Mouse (Mus musculus): ENCODE measurements around the gene Gm1673.
"Not testable (repeated sequence)": the region's sequence is repeated elsewhere in the genome, so short reads cannot be mapped to it uniquely, and the experiment has no call there.

Gene Gm1673

DNA sequence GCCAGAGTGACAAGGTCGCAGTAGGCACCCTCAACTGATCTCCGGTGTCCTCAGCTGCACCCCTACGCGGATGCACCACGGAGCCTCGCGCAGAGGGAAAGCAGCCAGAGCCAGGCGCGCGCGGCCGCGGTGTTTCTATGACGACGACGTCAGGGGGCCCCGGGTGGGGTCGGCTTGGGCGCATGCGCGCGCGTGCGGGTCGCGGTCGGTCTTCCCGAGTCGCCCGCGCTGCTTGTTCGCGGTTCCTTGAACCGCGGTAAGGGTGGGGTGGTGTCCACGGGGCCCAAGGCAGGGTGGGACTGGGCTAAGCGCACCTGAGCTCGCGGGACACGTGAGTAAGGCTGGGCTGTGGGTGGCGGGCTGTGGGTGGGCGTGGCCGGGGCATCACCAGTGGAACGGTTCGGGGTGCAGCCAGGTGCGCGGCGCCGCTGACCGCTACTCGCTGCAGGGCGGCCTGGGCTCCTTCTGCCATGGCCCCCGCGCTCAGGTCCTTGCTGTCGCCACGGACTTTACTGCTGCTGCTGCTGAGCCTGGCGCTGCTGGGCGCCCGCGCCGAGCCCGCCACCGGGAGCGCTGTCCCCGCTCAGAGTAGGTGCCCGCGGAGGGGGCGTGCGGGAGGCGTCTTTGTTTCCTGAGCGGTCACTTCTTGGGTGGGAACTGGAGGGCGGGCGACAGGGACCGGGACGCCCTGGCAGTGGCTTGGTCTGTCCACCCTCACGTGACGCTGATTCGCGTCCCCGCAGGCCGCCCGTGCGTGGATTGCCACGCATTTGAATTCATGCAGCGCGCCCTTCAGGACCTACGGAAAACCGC lies at the start of gene Gm1673:
Gene Gm1673, plus strand, starts transcription at position 125 of the 813 bp plus-strand sequence.
- DNase-seq = peak; percentile 95

DNA sequence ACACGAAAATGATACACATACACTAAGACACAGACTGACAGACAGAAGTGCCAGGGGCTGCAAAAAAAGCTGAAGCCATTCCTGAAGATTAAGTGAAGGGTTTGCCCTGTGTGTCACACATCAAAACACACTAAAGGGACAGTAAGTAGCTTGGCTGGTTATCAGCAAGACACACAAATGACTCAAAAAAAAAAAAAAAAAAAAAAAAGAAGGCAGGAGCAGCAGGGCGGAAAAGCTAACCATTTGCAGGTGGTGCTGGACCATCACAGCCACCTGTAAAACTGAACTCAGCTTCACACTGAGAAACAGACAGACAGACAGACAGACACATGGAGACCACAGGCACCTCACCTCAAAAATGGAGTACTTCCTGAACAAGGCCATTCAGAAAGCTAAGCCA lies 49.2 kb upstream of the Gm1673 start:
- no peak for DNase-seq

DNA sequence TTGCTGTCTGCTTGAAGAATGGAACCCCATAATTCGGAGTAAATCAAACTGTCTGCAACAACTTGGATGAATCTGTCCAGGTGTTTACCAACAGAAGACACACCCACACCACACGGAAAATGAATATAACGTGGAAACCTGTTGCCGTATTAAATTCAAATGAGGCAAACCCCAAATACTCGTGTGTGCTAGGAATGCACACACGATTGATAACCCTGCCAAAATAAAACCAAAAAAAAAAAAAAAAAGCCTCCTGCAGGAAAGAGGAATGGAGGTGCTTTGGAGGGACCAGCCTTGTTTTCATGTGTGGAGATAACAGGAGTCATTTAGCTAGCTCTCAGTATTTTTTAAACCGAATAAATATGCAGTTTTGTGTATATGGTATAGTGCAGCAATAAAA lies 48.4 kb upstream of the Gm1673 start:
- no peak for DNase-seq

DNA sequence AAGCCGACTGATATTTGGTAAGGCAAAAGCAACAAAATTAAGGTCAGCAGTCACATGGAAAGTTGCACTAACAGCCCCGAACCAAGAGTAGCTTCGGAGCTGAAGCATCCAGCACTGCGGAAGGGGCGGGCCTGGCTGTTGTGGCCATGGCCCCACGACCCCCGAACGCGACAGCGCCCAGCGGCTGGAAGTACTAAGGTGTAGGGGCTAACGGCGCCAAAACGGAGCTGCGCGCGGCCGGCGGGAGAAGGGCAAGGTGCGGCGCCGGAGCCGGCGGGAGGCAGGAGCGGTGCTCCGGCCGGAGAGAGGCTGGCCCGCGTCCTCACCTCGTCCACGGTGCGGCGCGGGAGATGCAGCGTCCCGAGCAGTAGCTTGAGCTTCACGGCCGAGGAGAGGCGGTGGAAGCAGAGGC lies 47.5 kb upstream of the Gm1673 start:
- peak; percentile 74 for DNase-seq

DNA sequence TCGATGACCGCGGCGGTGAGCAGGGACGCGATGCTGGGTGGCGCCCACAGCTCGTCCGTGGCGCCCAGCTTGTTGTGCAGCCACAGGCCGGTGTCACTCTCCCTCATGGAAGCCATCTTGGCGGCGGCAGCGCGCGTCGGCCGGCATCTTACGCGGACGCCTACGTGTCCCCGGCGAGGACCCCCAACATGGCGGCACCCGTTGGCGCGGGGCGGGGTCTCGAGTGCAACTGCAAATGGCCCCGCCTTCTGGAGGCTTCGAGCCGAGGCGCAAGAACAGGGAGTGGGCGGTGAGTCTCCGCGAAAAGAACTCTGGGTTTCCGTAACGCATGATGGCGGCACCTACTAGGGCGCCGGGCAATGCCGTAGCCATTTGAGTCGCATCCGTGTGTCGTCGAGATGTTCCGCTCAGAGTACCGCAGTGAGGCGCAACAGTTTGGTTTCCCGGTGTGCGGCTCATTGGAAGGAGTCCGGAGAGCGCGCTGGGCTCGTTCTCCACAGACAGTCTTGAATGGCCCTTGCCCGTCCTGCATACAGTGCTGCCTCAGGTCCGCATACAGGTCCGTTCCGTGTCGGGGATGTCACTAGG lies 47.0 kb upstream of the Gm1673 start, which contains the start of gene Nelfa:
Gene Nelfa, minus strand, starts transcription at position 294 of the 588 bp plus-strand sequence.
- DNase-seq = peak; percentile 100

DNA sequence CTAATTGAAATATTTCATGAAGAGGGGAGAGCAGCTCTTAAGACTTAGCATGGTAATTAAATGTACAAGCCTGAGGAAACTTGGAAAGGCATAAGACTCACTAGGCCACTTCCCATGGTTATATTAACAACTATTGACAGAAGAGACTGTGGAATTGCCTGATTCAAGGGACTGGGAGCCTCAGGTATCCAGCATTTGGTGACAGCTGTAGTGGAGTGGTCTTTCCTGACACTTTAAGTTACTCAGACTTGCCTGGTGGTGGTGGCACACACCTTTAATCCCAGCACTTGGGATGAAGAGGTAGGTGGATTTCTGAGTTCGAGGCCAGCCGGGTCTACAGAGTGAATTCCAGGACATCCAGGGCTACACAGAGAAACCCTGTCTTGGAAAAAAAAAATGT lies 46.0 kb upstream of the Gm1673 start:
- DNase-seq = no peak

DNA sequence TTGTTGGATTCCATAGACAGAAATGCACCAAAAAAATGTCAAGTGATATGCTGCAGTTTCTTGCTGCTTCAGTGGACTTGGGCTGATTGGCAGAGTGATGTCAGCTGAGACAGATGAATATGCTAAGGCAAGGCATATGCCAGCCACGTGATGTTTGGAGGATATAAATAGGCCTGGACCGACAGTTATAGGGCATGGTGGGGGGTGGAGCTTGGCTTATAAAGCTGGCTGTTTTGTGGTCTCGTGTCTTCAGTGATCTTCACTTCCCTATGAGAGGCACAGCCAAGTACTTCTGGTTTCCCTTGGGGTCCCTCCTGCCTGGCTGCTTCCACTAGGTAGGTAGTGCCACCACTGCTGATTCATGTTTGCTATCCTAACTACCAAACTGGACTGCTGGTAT lies 44.8 kb upstream of the Gm1673 start:
- DNase-seq = no peak

DNA sequence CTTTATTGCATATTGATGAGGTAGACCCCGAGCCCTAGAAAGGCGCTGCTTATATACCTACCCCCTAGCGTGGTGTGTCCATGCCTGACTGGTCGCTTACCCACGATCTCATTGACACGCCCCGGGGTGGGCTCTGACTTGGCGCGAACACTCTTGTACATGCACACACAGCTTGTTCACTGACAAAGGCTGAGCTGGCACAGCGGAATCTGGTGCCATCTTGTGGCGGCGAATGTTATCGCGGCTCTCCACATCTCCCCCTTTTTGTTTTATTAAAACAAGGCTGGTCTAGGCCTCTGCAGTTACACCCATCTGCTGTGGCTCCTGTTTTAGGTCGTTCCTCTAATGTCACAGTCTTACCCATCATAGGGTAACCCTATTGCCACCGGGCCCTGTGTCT lies 36.2 kb upstream of the Gm1673 start:
- DNase-seq = not testable (repeated sequence)

DNA sequence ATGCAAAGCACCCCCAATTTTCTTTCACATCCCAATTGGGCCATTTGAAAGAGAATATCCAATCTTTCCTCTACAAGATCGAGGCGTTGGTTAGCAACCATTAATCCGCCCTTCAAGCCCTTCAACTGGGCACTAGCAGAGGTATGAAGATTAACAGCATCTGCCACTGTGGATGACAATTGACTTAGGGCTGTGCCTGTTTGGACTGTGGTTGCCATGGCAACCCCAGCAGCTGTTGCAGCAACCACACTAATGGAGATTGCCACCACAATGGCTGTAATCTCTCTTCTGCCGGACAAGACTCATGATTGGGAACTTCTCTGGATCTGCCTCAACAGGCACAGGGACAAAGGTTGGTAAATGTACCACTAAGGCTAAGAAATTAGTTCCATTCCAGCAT lies 34.9 kb upstream of the Gm1673 start:
- DNase-seq = peak; percentile 10

DNA sequence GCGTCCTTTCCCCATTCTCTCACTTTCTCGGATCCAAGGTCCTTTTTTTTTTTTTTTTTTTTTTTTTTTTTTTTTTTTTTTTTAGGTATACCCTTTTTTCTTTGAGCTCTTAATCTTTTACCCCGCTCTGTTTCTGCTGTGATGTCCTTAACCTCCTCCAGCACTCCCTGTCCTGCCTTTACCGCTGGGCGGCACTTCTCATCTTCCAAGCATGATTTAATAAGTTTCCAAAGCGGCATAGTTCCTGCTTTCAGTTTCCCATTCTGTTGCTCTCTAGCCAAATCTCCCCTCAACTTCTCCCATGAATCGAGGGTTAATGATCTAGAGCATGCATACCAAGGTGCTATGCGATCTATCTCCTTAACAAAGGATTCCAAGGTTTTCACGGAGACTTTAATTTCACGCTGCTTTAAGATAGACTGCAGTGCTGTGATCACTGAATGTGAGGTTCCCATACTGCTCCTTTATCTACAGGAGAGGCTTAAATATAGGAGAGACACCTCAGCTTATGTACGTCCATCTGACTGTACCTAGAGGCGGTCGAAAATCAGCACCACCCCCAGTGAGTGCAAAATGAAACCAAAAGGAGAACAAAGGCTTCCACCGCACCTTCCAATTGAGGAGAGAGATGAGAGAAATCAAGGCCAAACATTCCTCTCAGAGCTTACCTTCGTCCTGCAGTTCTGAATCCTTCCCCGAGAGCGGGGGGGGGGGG lies 29.6 kb upstream of the Gm1673 start:
- DNase-seq = no peak

DNA sequence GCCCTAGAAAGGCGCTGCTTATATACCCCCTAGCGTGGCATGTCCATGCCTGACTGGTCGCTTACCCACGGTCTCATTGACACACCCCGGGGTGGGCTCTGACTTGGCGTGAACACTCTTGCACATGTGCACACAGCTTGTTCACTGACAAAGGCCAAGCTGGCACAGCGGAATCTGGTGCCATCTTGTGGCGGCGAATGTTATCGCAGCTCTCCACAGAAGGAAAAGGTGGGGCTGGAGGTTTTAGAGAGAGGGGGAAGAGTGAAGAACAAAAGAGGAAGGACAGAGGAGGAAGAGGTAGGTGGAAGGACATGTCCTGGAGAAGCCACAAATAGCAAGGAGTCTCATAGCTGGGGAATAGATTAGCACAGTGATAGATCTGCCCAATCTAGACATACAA lies 28.9 kb upstream of the Gm1673 start:
- peak; percentile 59 for DNase-seq

DNA sequence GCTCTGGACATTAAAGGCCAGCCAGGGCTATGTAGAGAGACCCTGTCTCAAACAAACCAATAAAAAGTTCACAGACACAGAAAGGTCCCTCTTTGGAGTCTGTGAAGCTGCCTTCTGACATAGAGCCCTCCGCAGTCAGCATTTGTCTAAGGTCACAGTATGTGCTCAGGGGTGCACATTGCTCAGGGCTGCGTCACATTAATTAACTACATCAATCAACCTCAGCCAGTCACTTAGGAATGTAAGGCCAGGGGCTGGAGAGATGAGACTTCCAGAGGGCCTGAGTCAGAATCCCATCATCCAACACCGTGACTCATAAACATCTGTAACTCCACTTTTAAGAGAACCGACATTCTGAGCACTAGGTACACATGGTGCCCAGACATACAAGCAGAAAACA lies 27.4 kb upstream of the Gm1673 start:
- DNase-seq = peak; percentile 10

DNA sequence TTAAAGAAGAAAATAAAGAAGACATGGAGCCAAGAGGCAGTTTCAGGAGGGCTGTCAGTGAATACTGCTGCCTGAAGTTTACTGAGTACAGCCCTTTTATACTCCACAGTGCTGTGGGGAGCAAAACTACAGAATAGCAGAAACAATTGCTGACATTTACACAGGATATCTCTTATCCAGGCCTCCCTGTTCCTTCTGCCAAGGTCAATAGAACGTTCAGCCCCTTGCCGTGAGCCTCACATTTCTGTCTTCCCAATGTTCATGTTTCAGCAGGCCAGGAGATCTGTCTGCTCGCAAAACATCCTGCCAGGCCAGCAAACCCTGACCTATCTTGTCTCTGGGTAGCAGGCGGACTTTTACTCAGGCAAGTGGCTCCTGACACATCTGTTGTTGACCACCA lies 23.9 kb upstream of the Gm1673 start:
- DNase-seq = no peak

DNA sequence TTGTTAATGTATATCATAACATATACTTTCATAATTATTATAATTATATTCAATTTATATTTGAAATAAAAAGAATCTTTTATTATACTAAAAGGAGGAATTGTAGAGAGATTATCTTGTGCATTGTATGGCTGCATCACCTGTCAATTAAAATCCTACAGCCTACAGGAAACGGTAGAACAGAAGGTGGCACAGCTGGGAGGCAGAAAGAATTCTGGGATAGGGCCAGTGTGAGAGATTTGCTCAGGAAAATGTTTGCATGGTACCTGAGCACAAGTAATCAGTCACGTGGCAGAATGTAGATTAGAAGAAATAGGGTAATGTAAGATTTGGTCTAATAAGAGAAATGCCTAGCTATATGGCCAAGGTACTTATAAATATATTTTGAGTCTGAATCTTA lies 8.5 kb upstream of the Gm1673 start:
- DNase-seq = no peak

DNA sequence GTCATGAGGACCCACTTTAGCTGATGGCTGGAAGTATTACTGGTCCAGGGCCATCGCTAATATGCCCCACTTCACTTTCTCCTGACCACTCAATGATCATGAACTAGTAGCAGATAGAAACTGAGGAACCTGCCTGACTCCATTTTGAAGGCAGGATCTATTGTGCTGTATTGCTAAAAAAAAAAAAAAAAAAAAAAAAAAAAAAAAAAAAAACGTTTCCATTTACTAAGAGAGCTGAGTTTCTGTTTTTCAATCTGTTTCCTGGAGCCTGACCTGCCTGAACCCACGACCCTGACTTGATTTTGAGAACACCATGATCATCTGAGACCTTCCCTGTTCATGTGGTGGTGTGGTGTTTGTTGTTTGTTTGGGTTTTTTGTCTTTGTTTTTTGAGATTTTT lies 7.0 kb upstream of the Gm1673 start:
- DNase-seq = no peak

DNA sequence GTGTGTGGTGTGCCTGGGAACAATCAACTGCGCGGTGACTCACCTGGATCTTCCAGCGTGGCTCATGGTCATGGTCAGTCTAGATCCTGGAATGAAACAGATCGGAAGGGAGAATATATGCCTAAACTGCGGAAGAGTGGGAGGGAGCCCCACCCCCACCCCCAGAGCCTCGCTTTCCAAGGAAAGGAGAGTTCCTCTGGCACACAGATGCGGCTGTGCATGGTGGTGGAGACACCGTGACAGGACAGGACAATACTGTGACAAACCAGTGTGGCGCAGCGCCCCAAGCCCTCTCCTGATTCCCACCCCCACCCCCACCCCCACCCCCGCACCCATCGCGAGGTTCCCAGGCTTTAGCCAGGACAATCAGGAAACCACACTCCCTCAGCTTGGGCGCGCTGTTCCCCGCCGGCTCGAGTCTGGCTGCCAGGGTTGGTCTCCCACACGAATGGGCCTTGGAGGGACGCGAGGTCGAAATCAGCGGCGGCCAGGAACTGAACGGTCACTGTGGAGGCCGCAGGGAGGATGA lies 438 bp upstream of the Gm1673 start:
- DNase-seq = no peak

DNA sequence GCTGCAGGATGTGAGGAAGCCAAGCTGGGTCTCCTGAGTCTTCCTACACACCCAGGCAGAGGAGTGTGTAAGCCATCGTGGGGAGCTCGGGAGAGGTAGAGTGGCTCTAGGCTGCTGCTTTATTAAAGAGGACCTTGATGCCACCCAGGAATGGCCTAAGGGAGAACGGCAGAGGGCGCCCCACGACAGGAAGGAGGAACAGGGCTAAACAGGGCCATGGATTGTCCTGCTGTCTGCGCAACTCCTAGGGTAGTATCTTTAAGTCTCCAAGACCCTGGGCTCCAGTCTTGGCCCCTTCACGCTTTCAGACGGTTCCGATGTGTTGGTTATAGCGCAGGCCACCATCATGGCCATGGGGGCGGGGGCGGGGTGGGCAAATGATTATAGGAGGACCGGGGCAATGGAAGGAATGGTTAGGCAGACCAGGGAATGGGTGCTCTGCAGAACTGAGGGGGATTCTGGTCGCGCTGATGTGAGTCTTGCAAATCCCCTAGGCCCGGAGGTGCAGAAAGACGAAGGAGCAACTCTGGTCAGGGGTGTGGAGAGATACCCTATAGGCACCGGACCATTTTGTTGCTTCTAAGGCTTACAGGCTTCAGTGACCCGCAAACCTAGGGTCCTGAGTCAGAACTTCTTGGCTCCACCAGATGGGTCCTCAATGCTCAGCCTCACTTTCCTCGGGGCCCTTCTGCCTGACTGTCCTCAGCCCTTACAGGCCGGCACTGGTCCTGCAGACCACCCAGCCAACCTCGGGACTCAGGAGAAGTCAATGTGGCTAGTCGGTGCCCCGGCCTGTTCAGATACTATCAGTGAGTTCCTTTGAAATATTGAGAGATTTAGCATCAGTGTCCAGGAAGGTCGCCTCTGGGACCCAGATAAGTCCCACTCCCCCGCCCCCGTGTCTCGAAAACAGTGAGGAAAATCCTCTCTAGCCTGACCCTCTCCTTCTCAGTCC lies 11.7 kb downstream of the Gm1673 start:
- DNase-seq = peak; percentile 59

DNA sequence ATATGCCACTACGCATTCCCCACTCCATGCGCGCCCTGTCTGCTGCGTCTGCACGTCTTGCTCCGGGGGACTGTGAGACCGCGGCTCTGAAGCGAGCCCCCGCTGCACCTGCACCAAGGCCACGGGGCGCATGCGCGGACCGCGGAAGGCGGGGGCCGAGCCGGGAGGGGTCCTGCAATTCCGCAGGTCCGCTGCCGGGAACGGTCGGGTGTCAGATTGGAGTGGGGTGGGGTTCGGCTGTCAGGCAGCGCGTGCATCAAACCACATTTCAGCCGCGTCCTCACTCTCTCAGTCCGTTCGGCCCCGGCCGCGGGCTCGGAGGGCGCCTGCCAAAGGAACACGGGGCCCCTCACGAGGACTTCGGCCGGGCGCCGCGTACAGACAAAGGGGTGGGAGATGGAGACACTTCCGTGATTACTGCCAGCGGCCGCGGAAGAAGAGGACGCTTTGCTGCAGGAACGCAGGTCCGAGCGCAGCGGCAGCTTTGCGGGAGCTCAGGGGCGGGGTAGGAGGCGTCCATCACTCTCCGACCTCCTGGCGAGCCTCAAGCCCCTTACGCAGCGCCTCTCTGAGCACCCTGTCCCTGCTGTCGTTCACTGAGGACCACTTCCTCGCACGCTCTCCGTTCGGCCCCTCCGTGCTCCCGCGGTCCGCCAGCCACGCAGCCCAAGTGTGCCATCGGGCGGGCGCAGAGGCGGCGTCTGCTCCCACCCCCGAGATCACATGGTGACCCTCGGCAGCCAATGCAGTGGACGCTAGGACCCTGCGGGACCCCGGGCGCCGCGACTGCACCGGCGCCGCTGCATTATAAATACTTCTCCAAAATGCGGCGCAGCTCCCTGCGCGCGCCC lies 12.8 kb downstream of the Gm1673 start, which contains the start of gene Nat8l:
Gene Nat8l, plus strand, starts transcription at position 142 of the 851 bp plus-strand sequence.
- peak; percentile 93 for DNase-seq

DNA sequence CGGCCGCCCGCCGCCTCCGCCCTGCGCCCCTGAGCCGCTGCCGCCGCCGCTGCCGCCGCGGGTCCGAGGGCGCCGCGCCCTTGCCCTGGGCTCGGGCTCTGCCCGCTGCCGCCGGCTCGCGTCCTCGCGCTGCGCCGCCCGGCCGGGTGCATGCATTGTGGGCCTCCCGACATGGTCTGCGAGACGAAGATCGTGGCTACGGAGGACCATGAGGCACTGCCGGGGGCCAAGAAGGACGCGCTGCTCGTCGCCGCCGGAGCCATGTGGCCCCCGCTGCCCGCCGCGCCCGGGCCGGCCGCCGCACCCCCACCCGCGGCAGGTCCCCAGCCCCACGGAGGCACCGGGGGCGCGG lies 13.4 kb downstream of the Gm1673 start:
- no peak for DNase-seq

DNA sequence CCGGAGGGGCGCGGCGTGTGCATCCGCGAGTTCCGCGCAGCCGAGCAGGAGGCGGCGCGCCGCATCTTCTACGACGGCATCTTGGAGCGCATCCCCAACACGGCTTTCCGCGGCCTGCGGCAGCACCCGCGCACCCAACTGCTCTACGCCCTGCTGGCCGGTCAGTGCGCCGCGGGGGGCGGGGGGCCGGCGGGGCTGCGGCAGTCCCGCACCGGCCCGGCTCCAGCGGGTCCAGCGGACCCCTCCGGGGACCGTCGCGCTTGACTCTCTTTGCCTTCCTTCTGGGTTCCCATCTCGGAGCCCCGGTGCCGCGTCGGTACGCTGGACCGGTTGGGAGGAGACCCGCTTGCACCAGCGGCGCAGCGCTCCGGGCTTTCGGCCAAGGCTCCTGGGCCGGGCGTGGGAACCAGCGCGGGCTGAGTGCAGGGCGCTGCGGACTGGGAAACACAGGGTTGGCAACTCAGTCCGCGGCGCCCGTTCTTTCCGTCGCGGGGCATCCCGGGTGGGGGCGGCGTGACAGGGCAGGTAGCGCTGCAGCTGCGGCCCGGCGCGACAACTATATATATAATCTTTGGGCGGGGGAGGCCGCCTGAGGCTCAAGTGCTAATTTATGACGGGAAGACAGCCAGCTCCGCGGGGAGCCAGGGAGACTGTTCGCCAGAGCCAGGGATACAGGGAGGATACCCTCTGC lies 14.0 kb downstream of the Gm1673 start:
- peak; percentile 67 for DNase-seq
